Mouse (Mus musculus): ENCODE data around the gene Hist1h4i. TPM values are rescaled to one million over a fixed set of nuclear protein-coding genes. Genes with fewer than 3 reads are reported as not detected.

Hist1h4i gene
- polyA plus RNA-seq, 1 experiment from 2014 or later, result 6.8 TPM

- peak overlapping the region; percentile 30 for H3K4me2 ChIP-seq (ENCODE audit: low read length)
- no peaks in the 10 kb centered on the region for H3K36me3 ChIP-seq (ENCODE audit: control insufficient read depth, insufficient read depth, low read length)
- ATAC-seq (ENCODE audit: low FRiP score, low TSS enrichment) (no peak), DNase-seq (no peak)
- H3K27me3 ChIP-seq (ENCODE audit: control insufficient read depth, insufficient read depth, low read length), result peaks cover 85% of the 10 kb centered on the region
- no peaks in the 10 kb centered on the region for H3K9me3 ChIP-seq (ENCODE audit: control insufficient read depth, low read length)
- no peak overlapping the region for H3K9ac ChIP-seq (replicated peaks; ENCODE audit: low read length)
- no peak overlapping the region; the same call in 1 of the 2 replicates for H3K4me3 ChIP-seq (replicated peaks; ENCODE audit: low read depth, low read length)
- H3K27ac ChIP-seq (replicated peaks; ENCODE audit: low read depth, low read length), result no peak overlapping the region
- 1% methylated on average over 13 of the region's 13 CpGs for WGBS
- H3K4me1 ChIP-seq (ENCODE audit: control insufficient read depth, insufficient read depth, low read length), result 0 out of 2 replicates have a peak, but pooled peaks cover 3% of the 10 kb centered on the region
Measured at GRCm38 (mm10) chr13:21996840-21997185, 44.3 kb downstream of the Hist1h4i start.

- Histone ChIP-seq H3K27ac (replicated peaks; ENCODE audit: low read depth, low read length) (no peak overlapping the region), H3K4me3 (replicated peaks; ENCODE audit: low read depth, low read length) (no peak overlapping the region; the same call in 1 of the 2 replicates), H3K36me3 (ENCODE audit: control insufficient read depth, insufficient read depth, low read length) (no peaks in the 10 kb centered on the region), H3K9me3 (ENCODE audit: control insufficient read depth, low read length) (no peaks in the 10 kb centered on the region), H3K27me3 (ENCODE audit: control insufficient read depth, insufficient read depth, low read length) (peaks cover 84% of the 10 kb centered on the region), H3K4me2 (ENCODE audit: low read length) (peak overlapping the region; percentile 30), H3K4me1 (ENCODE audit: control insufficient read depth, insufficient read depth, low read length) (0 out of 2 replicates have a peak, but pooled peaks cover 3% of the 10 kb centered on the region), H3K9ac (replicated peaks; ENCODE audit: low read length) (no peak overlapping the region)
- DNase-seq (peak; percentile 55), ATAC-seq (ENCODE audit: low FRiP score, low TSS enrichment) (no peak)
- 2% methylated on average over 12 of the region's 12 CpGs for WGBS
Measured at GRCm38 (mm10) chr13:21996101-21996839, 44.9 kb downstream of the Hist1h4i start.

GRCm38 (mm10) chr13:21995331-21995914 is 45.7 kb downstream of the Hist1h4i start:
- H3K4me1 ChIP-seq (ENCODE audit: control insufficient read depth, insufficient read depth, low read length), result 0 out of 2 replicates have a peak, but pooled peaks cover 3% of the 10 kb centered on the region
- ATAC-seq (ENCODE audit: low FRiP score, low TSS enrichment), result 0 out of 2 replicates have a peak, but pooled peaks have one; percentile 31
- peaks cover 78% of the 10 kb centered on the region for H3K27me3 ChIP-seq (ENCODE audit: control insufficient read depth, insufficient read depth, low read length)

GRCm38 (mm10) chr13:21994896-21995295 is 46.3 kb downstream of the Hist1h4i start:
- Histone ChIP-seq H3K4me1 (ENCODE audit: control insufficient read depth, insufficient read depth, low read length) (0 out of 2 replicates have a peak, but pooled peaks cover 3% of the 10 kb centered on the region), H3K4me3 (replicated peaks; ENCODE audit: low read depth, low read length) (peak overlapping the region; percentile 21), H3K27ac (replicated peaks; ENCODE audit: low read depth, low read length) (no peak overlapping the region), H3K36me3 (ENCODE audit: control insufficient read depth, insufficient read depth, low read length) (no peaks in the 10 kb centered on the region), H3K9me3 (ENCODE audit: control insufficient read depth, low read length) (no peaks in the 10 kb centered on the region), H3K9ac (replicated peaks; ENCODE audit: low read length) (no peak overlapping the region), H3K27me3 (ENCODE audit: control insufficient read depth, insufficient read depth, low read length) (peaks cover 76% of the 10 kb centered on the region), H3K4me2 (ENCODE audit: low read length) (peak overlapping the region; percentile 47)
- no peak for ATAC-seq (ENCODE audit: low FRiP score, low TSS enrichment)
- WGBS, result 6% methylated on average over 8 of the region's 8 CpGs
- peak; percentile 55 for DNase-seq

More at GRCm38 (mm10) chr13:21995331-21995914, 45.7 kb downstream of the Hist1h4i start:
- 1% methylated on average over 21 of the region's 21 CpGs for WGBS
- H3K4me2 ChIP-seq (ENCODE audit: low read length), result peak overlapping the region; percentile 47
- H3K27ac ChIP-seq (replicated peaks; ENCODE audit: low read depth, low read length), result no peak overlapping the region
- peak; percentile 50 for DNase-seq
- no peak overlapping the region for H3K9ac ChIP-seq (replicated peaks; ENCODE audit: low read length)
- H3K9me3 ChIP-seq (ENCODE audit: control insufficient read depth, low read length), result no peaks in the 10 kb centered on the region
- peak overlapping the region; percentile 21 for H3K4me3 ChIP-seq (replicated peaks; ENCODE audit: low read depth, low read length)
- H3K36me3 ChIP-seq (ENCODE audit: control insufficient read depth, insufficient read depth, low read length), result no peaks in the 10 kb centered on the region

GRCm38 (mm10) chr13:21993957-21994738 is 47.0 kb downstream of the Hist1h4i start:
- Histone ChIP-seq H3K9me3 (ENCODE audit: control insufficient read depth, low read length) (no peaks in the 10 kb centered on the region), H3K9ac (replicated peaks; ENCODE audit: low read length) (no peak overlapping the region), H3K36me3 (ENCODE audit: control insufficient read depth, insufficient read depth, low read length) (no peaks in the 10 kb centered on the region), H3K4me1 (ENCODE audit: control insufficient read depth, insufficient read depth, low read length) (0 out of 2 replicates have a peak, but pooled peaks cover 3% of the 10 kb centered on the region), H3K4me3 (replicated peaks; ENCODE audit: low read depth, low read length) (no peak overlapping the region), H3K27me3 (ENCODE audit: control insufficient read depth, insufficient read depth, low read length) (peaks cover 68% of the 10 kb centered on the region), H3K27ac (replicated peaks; ENCODE audit: low read depth, low read length) (no peak overlapping the region), H3K4me2 (ENCODE audit: low read length) (no peak overlapping the region)
- ATAC-seq (ENCODE audit: low FRiP score, low TSS enrichment) (no peak), DNase-seq (peak; percentile 44)
- 1% methylated on average over 22 of the region's 22 CpGs for WGBS

GRCm38 (mm10) chr13:21992550-21992949 is 48.6 kb downstream of the Hist1h4i start:
- Histone ChIP-seq H3K9me3 (ENCODE audit: control insufficient read depth, low read length) (no peaks in the 10 kb centered on the region), H3K27ac (replicated peaks; ENCODE audit: low read depth, low read length) (no peak overlapping the region), H3K36me3 (ENCODE audit: control insufficient read depth, insufficient read depth, low read length) (no peaks in the 10 kb centered on the region), H3K27me3 (ENCODE audit: control insufficient read depth, insufficient read depth, low read length) (peaks cover 52% of the 10 kb centered on the region), H3K4me1 (ENCODE audit: control insufficient read depth, insufficient read depth, low read length) (0 out of 2 replicates have a peak, but pooled peaks cover 3% of the 10 kb centered on the region), H3K4me3 (replicated peaks; ENCODE audit: low read depth, low read length) (no peak overlapping the region), H3K9ac (replicated peaks; ENCODE audit: low read length) (no peak overlapping the region), H3K4me2 (ENCODE audit: low read length) (no peak overlapping the region)
- ATAC-seq (ENCODE audit: low FRiP score, low TSS enrichment), result no peak
- no peak for DNase-seq
- 85% methylated on average over 5 of the region's 5 CpGs for WGBS

Small RNA genes within 50 kb of the gene (microRNA-seq; reads per million reads assigned to microRNA genes)
- gene Gm26300, result not detected
- gene Gm44390, result not detected
- gene Gm44486, result not detected

Other genes starting within 250 kb of the Hist1h4i start
- gene Hist1h2bq, start 231.2 kb downstream of the Hist1h4i start, polyA plus RNA-seq (2014; fragmentation: Nextera tagmentation; extraction: Ambion mirVana), result 4.2 and 4.5 TPM in 2 replicates
- gene Hist1h2ao, start 230.9 kb downstream of the Hist1h4i start, polyA plus RNA-seq (2014; fragmentation: Nextera tagmentation; extraction: Ambion mirVana), result not detected in 2 replicates
- gene Hist1h4m, start 229.6 kb downstream of the Hist1h4i start, polyA plus RNA-seq (2014; fragmentation: Nextera tagmentation; extraction: Ambion mirVana), result not detected in 2 replicates
- gene Hist1h4n, start 209.2 kb downstream of the Hist1h4i start, polyA plus RNA-seq (2014; fragmentation: Nextera tagmentation; extraction: Ambion mirVana), result 5.7 and 9.6 TPM in 2 replicates
- 613 and 855 TPM in 2 replicates for gene Hist1h2ap, start 207.9 kb downstream of the Hist1h4i start, polyA plus RNA-seq (2014; fragmentation: Nextera tagmentation; extraction: Ambion mirVana)
- 4.0 and 4.1 TPM in 2 replicates for gene Hist1h2br, start 207.6 kb downstream of the Hist1h4i start, polyA plus RNA-seq (2014; fragmentation: Nextera tagmentation; extraction: Ambion mirVana)
- gene Zfp184, start 96.3 kb downstream of the Hist1h4i start, polyA plus RNA-seq (2014; fragmentation: Nextera tagmentation; extraction: Ambion mirVana), result 16.8 and 18.2 TPM in 2 replicates
- not detected in 2 replicates for gene Pom121l2, start 60.2 kb downstream of the Hist1h4i start, polyA plus RNA-seq (2014; fragmentation: Nextera tagmentation; extraction: Ambion mirVana)
- gene Prss16, start 31.6 kb downstream of the Hist1h4i start, polyA plus RNA-seq (2014; fragmentation: Nextera tagmentation; extraction: Ambion mirVana), result not detected in 2 replicates
- not detected in 2 replicates for gene Hist1h2ah, start 5.8 kb downstream of the Hist1h4i start, polyA plus RNA-seq (2014; fragmentation: Nextera tagmentation; extraction: Ambion mirVana)
- 0.86 and 1.1 TPM in 2 replicates for gene Hist1h2bk, start 5.5 kb downstream of the Hist1h4i start, polyA plus RNA-seq (2014; fragmentation: Nextera tagmentation; extraction: Ambion mirVana)
- 9.4 and 11.7 TPM in 2 replicates for gene Hist1h2ag, start 1.6 kb upstream of the Hist1h4i start, polyA plus RNA-seq (2014; fragmentation: Nextera tagmentation; extraction: Ambion mirVana)
- gene Hist1h2bj, start 1.9 kb upstream of the Hist1h4i start, polyA plus RNA-seq (2014; fragmentation: Nextera tagmentation; extraction: Ambion mirVana), result 4.1 and 7.9 TPM in 2 replicates
- not detected in 2 replicates for gene Vmn1r188, start 43.1 kb upstream of the Hist1h4i start, polyA plus RNA-seq (2014; fragmentation: Nextera tagmentation; extraction: Ambion mirVana)
- gene Vmn1r189, start 64.5 kb upstream of the Hist1h4i start, polyA plus RNA-seq (2014; fragmentation: Nextera tagmentation; extraction: Ambion mirVana), result not detected in 2 replicates
- gene Vmn1r191, start 142.6 kb upstream of the Hist1h4i start, polyA plus RNA-seq (2014; fragmentation: Nextera tagmentation; extraction: Ambion mirVana), result not detected in 2 replicates
- gene Vmn1r192, start 149.8 kb upstream of the Hist1h4i start, polyA plus RNA-seq (2014; fragmentation: Nextera tagmentation; extraction: Ambion mirVana), result not detected in 2 replicates
- not detected in 2 replicates for gene Vmn1r193, start 181.8 kb upstream of the Hist1h4i start, polyA plus RNA-seq (2014; fragmentation: Nextera tagmentation; extraction: Ambion mirVana)
- gene Vmn1r194, start 202.9 kb upstream of the Hist1h4i start, polyA plus RNA-seq (2014; fragmentation: Nextera tagmentation; extraction: Ambion mirVana), result not detected in 2 replicates
- gene Vmn1r195, start 229.2 kb upstream of the Hist1h4i start, polyA plus RNA-seq (2014; fragmentation: Nextera tagmentation; extraction: Ambion mirVana), result not detected in 2 replicates
- not detected in 2 replicates for gene Vmn1r196, start 248.6 kb upstream of the Hist1h4i start, polyA plus RNA-seq (2014; fragmentation: Nextera tagmentation; extraction: Ambion mirVana)